Mouse (Mus musculus) large intestine, adult 2 months (tissue): ENCODE data around the gene Suco. TPM values are rescaled to one million over a fixed set of nuclear protein-coding genes. Genes with fewer than 3 reads are reported as not detected.

Experiments
- DNase-seq: peaks from one replicate; pipeline ENCODE4 v3.0.0-alpha.2; 2012; ENCODE audit warnings: low read depth, low spot score
- WGBS: fragments of 180-500 bp; shearing (Covaris S2); methylation state at CpG from one replicate; pipeline ENCODE4 v1.1.7; 2018; 5-methylcytosine and 5-hydroxymethylcytosine counted together
- polyA plus RNA-seq: library from polyadenylated mRNA; depleted of rRNA; stranded (reverse); fragments of >200 nt; gene quantifications from 2 replicates; pipeline ENCODE4 v1.2.3, GENCODE M21; 2012; rRNA removed

Gene Suco
- polyA plus RNA-seq = 2.8 and 3.8 TPM in 2 replicates

DNA sequence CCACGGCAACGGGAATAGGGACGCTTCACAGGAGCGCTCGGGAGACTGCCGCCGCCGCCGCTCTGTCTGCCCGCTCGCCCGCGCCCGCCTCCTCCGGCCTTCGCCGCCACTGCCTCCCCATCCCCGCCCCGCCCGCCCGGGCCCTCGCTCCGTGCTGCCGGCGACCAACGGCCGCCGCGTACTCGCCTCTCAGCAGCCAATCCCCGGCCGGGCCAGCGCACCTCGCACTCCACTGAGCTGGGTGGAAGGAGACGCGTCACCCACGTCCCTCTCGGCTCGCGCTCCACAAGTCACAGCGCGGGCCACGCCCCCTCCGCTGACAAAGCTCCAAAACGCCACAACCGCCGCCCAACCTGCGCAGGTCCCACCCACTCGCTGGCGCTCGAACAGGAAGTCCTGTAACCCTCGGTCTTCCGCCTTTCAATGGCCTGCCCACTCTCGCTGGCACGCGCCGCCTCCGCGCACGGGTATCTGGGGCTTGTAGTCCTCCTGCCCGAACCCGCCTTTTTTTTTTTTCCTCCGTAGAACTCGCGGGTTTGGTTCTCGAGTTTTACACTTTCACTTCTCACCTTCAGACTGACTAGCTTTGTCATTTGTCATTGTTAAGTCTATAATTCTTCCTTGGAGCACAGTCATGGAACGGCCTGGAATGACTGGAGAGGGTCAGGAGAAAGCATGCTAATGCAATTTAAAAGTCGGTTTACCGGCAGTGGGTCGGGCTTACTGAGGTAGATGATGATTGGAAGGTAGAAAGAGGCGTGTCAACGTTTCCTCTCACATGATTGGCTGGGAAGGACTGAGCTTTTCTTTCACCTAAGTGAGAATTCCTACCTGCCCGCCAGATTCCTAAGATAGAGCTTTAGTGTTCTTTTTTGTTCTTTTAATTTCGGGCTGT is at the start of gene Suco:
Suco (minus strand) TSS at position 130 of the 895 bp plus-strand sequence.
- DNase-seq = peak; percentile 97
- WGBS = under 1% methylated on average over 72 of the region's 74 CpGs

DNA sequence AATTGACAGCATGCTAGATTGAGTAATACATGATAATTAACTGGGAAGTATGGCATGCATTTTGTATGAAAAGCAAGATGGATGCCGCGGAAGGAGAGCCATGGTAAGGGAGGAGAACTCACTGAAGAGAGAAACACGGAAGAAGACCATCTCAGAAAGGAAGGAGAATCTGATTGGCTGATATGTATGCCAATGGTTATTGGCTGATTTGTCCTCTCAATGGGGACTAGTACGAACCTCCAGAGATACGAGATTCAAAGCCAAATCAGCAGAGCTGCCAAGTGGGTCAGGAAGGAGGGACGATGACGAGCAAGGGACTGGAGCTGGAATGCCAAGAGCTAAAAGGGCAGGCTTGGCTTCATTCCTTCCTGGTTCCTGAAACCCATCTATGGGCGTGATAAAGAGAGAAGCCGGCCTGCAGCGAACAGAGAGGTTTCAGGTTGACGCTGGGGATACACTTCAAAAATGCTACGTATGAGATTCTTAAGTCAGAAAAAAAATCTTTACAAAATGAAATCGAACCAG is 48.9 kb upstream of the Suco start:
- no peak for DNase-seq
- 80% methylated on average over 13 of the region's 13 CpGs for WGBS

DNA sequence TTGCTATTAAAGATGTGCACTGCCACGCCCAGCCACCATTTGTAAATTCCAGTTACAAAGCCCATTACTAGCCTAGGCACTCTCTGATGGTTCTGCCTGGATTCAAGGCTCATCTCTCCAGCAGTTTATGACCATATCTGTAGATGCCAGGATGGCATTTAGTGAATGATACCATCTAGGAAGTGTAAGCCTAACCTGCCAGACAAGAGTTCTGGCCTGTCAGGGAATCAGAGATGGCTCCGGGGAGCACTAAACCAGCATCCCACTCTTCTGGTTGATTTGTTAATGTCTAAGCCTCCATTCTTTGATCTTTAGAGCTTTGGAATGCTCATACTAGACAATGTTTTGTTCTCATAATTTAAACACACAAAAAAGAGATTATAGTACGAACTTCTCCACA is 47.8 kb upstream of the Suco start:
- 80% methylated on average over 3 of the region's 3 CpGs for whole genome bisulfite sequencing

DNA sequence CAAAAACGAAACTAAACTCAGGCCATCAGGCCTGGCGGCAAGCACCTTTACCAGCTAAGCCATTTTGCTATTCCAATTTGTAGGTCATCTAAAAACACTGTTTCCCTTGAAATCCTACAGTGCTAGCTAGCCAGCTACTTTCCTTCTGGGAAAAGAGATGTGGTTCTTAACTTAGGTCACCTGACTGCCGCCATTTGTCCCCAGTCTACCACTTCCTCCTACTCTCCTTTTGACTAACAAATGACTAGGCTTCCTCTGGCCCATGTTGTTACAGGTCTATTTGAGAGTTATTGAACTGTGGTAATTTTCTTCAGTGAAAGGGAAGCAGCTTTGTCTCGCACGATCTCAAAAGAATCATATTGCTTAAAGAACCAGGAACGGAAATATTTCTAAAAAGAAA is 45.4 kb upstream of the Suco start:
- DNase-seq = no peak
- WGBS = 80% methylated on average over 6 of the region's 6 CpGs

More for the DNA sequence above, 47.8 kb upstream of the Suco start:
- DNase-seq = no peak

DNA sequence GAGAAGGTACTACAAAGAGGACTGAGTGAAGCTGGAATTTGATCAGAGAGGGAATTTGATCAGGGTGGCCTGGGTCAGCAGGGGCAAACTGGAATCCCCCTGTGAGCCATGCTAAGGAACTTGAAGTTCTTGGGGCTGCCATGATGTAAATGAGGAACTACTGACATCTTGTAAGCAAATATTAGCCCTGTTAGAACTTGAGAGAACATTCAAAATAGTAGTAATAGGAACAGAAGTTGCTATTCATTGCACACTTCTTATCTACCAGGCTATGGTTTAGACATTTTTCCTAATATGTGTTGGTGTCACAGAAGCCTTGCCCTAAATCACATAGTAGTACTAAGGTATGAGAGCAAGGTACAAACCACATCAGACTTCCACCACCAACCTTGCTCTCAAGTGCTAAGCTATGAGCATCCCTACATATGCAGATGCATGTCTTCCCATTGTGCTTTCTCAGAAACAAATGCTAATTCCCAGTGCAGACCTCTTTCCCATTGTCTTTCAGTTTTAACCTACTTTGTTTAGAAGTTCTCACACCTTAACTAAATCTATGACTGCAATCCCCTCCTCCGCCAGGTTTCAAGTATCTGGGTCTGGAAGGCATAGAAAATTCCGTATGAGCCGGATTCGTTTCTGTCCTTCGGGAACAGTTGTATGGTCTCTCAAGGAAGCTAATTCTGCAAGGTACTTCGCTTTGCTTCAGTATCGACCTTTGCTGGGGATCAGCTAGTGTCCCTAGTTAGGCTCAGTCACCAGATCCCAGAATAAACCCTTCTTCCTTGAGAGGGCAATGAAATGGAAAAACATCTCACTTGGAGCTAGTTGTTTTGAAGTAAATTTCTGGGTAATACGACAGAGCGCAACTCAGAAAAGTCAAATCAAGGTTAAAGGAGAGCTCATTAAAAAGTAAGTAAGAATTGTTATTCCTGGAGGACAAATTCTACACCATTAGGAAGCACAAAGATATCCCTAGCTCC is 44.3 kb upstream of the Suco start:
- no peak for DNase-seq
- 91% methylated on average over 9 of the region's 9 CpGs for WGBS

DNA sequence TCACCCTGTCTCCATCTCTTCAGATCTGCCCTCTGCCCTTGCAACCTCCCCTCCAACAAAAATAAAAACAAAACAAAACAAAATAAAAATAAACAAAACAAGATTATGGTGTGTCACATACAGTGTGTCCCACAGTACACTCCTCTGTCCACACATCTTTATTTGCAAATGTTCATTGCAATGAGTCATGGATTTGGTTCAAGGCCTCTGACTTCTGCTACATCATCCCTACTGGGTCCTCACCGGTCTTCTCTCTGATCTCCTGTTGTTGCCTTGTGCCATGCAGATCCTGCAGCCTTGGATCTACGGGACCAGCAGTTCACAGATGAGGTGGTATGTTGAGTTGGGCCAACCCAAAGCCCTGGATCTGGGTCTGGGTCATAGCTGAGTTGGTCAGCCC is 43.1 kb upstream of the Suco start:
- 96% methylated on average over 2 of the region's 2 CpGs for WGBS
- DNase-seq = no peak

DNA sequence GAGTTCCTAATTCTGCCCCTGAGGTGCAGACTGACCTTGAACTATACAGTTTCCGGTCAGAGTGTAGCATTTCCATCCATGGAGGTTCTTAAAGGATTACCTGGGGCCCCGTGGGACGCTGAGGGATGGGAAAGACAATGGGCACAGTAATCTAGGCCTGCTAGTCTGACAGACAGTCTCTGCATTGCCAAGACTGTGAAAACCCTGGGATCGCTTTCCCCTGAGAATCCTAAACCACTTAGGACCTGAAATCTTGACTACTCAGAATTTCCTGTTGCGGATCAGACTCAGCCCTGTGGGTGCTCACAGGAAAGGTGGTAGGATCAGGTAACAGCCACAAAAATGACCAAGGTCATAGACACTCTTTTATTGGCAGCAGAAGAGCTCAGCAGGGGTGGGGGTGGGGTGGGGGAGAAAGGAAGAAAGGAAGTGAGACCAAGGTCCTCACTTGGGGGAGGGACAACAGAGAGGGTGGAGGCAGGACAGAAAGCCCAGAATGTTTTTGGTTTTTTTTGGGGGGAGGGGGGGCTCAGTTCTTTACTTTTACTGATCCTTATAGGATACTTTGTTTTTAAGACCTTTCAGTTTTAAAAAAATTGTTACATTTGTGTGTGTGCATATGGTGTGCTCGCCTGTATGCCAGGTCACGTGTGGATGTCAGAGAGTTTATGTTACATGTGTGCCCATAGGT is 42.3 kb upstream of the Suco start:
- no peak for DNase-seq
- WGBS = 64% methylated on average over 7 of the region's 7 CpGs

DNA sequence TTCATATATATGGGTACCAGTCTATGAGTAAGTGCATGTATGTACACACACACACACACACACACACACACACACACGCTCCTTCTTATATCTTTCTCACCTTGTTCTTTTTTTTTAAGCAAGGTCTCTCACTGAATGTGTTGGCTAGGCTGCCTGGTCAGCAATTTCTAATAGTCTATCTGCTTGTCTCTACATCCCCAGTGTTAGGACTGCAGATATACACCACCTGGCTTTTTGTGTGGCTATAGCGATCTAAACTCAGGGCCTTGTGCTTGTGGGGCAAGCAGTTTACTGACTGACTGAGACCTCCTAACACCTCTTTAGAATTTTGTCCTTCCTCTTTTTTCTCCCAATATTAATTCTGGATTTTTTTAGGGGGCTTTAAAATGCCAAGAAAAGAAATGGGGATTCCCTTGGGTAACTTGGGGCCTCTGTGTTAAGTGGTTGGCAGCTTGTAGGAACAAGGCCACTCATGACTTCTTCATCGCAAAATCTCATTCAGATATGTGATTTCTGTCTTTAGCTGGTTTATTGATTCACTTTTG is 41.5 kb upstream of the Suco start:
- WGBS = 83% methylated on average over 3 of the region's 3 CpGs
- no peak for DNase-seq

DNA sequence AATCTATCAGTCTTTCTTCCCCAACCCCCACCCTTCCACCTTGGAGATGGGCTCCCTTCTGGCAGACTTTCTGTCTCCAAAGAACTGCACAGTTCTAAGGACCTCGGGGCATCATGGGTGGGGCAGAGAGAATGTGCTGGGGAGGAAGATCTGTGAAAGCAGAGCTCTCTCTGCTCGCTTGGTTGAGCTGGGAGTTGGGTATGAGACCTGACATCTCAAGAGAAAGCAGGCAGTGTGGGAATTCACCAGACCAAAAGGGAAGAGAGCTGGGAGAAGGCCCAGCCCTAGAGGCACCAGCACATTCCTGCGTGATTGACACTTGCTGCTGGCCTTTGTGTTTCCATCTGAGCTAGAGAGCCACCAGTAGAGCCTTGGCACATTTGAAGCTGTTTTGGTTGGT is 39.6 kb upstream of the Suco start:
- DNase-seq = no peak
- 73% methylated on average over 3 of the region's 3 CpGs for WGBS

DNA sequence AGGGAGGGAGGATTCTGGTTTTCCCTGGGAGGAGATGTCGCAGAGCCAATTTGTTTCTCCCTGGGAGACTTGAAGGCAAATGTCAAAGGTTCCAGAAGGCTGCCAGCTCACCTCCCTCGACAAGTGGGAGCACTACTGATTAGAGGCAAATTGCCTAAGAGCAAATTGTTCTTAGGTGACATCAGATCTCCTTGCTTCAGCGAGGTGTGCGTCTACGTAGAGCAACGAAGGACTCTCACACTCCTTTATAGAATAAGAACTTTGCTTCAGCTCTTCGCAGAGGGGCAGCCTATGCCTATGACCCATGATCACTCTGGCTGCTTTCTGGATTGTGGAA is 37.1 kb upstream of the Suco start:
- DNase-seq = no peak
- WGBS = 32% methylated on average over 7 of the region's 7 CpGs

DNA sequence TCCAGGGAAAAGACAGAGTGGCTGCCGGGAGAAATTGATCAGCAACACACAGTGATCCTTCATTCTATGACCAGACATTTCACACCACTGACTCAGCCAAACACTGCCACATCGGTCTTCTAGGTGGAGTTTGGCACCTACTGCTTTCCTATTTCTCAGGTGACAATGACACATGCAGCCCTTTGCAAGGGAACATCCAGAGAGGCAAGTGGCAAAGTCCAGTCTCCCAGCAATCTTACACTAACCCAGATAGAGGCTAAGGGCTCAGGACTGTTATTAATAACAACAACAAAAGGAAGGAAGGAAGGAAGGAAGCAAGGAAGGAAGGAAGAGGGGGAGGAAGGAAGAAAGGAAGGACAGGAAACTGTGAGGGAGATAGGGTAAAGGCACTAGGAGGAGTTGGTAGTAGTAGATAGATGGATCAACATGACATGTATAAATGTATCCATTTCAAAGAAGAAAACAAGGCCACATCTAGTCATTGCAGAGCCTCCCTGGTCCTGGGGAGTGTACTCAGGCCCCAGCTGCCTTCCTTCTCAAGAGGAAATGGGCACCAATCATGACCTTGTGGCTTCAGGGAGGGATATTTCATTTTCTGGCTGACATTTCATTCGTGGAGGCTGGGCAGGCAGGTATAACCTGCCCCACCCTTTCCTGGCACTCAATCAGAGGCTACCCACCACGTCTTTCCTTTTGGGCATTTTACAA is 36.6 kb upstream of the Suco start:
- WGBS = 43% methylated on average over 4 of the region's 4 CpGs
- no peak for DNase-seq

DNA sequence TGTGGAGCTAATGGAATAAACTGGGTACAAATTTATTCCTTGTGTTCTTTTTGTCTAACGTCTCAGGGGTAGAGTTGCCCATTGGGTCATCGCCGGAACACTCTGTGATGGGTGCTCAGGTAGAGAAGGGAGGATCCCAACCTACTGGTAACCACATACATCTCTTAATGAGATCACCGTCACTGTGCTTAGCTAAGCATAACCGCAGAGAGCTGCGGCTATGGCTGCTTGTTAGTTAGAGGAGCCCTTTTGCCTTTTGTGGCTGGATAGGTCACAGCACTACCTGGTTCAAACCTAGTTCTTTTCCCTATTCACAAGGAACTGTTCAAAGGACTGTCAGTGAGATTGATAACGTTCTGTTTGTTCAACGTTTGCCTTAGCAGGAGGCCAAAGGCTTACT is 32.6 kb upstream of the Suco start:
- DNase-seq = no peak
- 78% methylated on average over 8 of the region's 8 CpGs for WGBS

DNA sequence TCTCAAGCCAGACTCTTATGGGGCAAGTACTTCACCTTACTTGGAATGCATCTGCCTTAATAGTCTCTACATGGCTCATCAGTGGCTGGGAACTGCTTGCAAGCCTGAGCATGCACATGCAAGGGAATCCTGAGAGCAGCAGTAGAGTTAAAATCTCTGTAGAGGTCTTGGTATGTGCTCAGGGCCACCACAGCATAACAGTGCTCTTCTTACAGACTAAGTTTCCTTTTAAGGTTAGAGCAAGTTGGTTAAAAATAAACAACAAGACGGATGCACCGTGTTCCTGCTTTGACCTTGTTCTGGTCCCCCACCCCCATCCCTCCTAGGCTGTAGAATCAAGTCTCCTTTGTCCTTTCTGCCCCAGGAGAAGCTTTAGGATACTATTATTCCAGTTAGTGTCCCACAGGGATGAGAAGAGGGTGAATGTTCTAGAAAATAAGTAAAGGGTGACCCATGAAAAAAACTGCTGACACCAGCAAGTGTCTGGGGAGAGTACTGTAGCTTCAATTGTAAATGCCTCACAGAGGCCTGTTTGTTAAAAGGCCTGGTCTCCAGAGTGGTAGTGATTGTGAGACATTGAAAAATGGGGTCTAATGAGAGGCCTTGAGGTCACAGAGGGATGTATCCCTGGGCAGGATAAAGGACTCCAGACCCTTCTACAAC is 31.4 kb upstream of the Suco start:
- 13% methylated on average over 2 of the region's 2 CpGs for WGBS
- no peak for DNase-seq

DNA sequence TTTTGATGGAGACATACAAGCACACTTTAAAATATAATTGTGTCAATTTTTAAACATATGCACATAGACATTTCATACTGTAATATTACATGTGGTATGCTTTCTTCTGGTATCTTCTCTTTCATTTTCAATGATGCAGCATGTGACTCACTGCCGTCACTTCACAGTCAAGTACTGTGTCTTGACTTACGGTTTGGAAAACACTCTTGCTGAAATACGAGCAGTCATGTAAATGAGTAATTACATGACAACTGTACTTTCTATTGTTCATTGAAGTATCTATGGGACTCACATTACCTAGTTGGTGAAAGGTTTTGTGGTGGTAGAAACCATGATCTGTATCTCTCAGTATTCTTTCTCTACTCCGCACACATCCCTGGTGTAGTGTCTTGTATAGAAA is 30.6 kb upstream of the Suco start:
- 85% methylated on average over 4 of the region's 4 CpGs for WGBS
- no peak for DNase-seq

DNA sequence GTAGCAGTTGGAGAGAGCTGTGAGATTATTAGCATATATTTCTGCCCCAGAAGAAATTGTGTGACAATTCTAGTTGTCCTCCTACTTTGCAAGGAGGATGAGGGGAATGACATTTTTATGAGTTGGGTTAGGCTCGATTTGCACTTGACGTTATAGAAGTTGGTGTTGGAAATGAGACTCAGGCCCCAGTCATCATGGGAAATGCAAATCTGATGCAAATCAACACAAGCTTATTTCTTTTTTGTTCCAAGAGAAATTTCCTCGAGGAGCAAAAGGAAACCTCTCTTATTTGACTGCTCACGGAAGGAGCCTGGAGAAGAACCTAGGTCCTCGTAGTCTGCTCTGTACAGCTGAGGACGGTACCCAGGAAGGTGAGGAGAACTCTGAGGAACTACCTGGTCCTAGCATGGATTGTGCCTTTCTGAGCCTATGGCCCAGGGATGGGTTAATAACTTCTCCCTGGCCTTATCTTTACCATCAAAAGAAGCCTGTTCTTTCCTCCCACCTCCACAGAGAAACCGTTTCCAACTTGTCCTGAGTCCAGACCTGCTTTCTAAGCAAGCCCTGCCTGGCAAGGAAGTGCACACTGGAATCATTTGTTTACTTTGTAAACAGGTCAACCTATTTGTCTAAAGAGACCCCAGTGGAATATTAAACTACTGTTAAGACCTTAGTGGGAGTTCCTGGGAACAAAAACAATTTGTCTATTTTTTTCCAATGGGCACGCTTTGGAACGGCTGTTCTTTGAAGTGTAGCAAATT is 26.4 kb upstream of the Suco start:
- DNase-seq = no peak
- 34% methylated on average over 9 of the region's 9 CpGs for WGBS

DNA sequence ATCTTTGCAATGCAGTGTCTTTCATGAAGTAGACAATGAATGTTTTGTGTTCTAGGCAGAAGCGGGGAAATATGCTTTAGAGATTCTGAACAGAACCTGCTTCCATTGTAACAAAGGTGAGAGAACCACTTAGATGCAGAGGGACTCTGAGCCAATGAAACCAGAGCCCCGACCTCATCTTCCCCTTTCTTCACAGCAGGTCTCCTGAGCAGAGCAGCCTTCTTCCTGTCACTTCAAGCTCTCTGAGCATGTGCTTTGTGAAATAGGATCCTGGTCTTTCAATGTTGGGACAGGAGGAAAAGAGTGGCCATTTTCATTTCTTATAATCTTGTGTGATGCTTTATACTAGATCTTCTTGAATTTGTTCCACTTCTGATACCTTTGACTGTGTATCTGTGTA is 23.6 kb upstream of the Suco start:
- no peak for DNase-seq
- 66% methylated on average over 2 of the region's 2 CpGs for WGBS

DNA sequence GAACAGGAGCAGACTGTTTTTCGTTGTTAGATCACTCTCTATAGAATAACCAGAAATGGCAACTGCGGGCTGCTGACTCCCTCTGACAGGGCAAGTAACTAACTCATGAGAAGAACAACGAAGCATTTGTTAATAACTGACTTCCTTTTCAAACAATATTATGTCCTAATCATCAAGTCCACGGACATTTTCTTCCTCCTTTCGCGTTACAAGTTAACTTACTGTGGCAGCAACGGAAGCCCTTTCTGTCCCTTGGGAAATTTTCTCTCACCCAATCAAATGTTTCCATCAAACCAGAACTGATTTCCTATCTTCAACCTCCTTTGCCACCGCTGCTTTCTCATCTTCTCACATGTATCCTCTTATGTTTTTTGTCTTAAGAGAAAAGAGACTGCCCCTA is 20.8 kb upstream of the Suco start:
- 70% methylated on average over 8 of the region's 8 CpGs for WGBS
- no peak for DNase-seq

DNA sequence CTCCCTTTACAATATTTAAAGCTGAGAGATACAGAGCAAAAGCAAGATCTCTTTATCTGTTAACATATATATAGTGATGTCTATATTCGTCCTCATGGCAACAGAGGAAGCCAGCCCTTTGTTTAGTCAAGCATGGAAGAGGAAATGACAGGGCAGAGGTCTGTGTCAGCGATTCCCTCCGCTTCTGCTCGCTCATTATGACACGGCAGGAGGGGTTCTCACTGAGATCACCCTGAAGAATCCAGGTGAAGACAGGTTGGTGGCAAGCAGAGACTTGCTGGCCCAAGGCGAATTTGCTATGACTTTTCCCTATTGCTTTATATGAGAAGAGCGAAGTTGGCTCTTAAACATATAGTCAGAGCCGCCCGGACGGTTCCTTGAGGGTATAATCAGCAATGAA is 19.6 kb upstream of the Suco start:
- WGBS = 34% methylated on average over 10 of the region's 10 CpGs
- no peak for DNase-seq
